Mouse (Mus musculus) lung, adult 18-20 months (tissue): ENCODE data around the gene Hagh.

Experiments used
- DNase-seq, 2 experiments: peaks; one replicate each; pipeline ENCODE4 v3.0.0; 2022; ENCODE audit warnings: mixed read lengths in 2 of 2

Gene Hagh

GRCm38 (mm10) chr17:24850773-24851127, 10.8 kb downstream of the Hagh start:
- no peak for DNase-seq

GRCm38 (mm10) chr17:24851381-24852125, 11.6 kb downstream of the Hagh start:
- DNase-seq = no peak

- DNase-seq = no peak
Observed at GRCm38 (mm10) chr17:24855838-24856464, 16.0 kb downstream of the Hagh start.

GRCm38 (mm10) chr17:24856589-24856988, 16.6 kb downstream of the Hagh start:
- DNase-seq = no peak

- no peak for DNase-seq
Observed at GRCm38 (mm10) chr17:24857831-24858470, 18.0 kb downstream of the Hagh start.

GRCm38 (mm10) chr17:24858967-24859366, 19.0 kb downstream of the Hagh start:
- DNase-seq = no peak

- DNase-seq = no peak
Observed at GRCm38 (mm10) chr17:24860076-24860475, 20.1 kb downstream of the Hagh start.

GRCm38 (mm10) chr17:24861785-24862184, 21.8 kb downstream of the Hagh start:
- DNase-seq = no peak

GRCm38 (mm10) chr17:24865776-24866175, 25.8 kb downstream of the Hagh start, which contains the start of gene Igfals:
Gene Igfals (plus strand): TSS chr17:24865997.
- DNase-seq = no peak

- no peak for DNase-seq
Observed at GRCm38 (mm10) chr17:24867914-24868313, 28.0 kb downstream of the Hagh start.

- no peak for DNase-seq
Observed at GRCm38 (mm10) chr17:24873695-24874404, 33.9 kb downstream of the Hagh start.

- DNase-seq = no peak
Observed at GRCm38 (mm10) chr17:24874405-24874745, 34.4 kb downstream of the Hagh start.

- DNase-seq = no peak
Observed at GRCm38 (mm10) chr17:24874989-24875388, 35.0 kb downstream of the Hagh start.

- DNase-seq = no peak
Observed at GRCm38 (mm10) chr17:24877336-24878116, 37.6 kb downstream of the Hagh start.

- DNase-seq = peak; percentile 64 to 72
Observed at GRCm38 (mm10) chr17:24878117-24878397, 38.1 kb downstream of the Hagh start.

- DNase-seq = no peak
Observed at GRCm38 (mm10) chr17:24878531-24878930, 38.6 kb downstream of the Hagh start.

- DNase-seq = no peak
Observed at GRCm38 (mm10) chr17:24881738-24882440, 41.9 kb downstream of the Hagh start.

- DNase-seq = no peak
Observed at GRCm38 (mm10) chr17:24884391-24884790, 44.4 kb downstream of the Hagh start.

- no peak for DNase-seq
Observed at GRCm38 (mm10) chr17:24885356-24886133, 45.6 kb downstream of the Hagh start.

GRCm38 (mm10) chr17:24886134-24886931, 46.4 kb downstream of the Hagh start, which contains the start of the genes Nubp2 and Spsb3:
Gene Nubp2 (minus strand): TSS chr17:24886349.
Gene Spsb3 (plus strand): TSS chr17:24886643.
- peak; percentile 99 for DNase-seq
